8 mouse cellular contexts compared by ENCODE assay signal in genomic region chr12:56344771-56345314, GRCm38 (mm10). TPM values are rescaled to one million over a fixed set of nuclear protein-coding genes. Genes with fewer than 3 reads are reported as not detected.
DNase-seq lines count a peak whose midpoint lies in the region; ATAC-seq and TF ChIP-seq lines count a peak whose summit lies in the region.

No protein-coding gene starts in this region.

- intact Hi-C loops in heart, adult 2 months (cut with DNase I), result no loop called here

- no peak for TF ChIP-seq CTCF in heart, adult 2 months (IDR thresholded peaks at IDR 0.05)
- no peak for TF ChIP-seq CTCF in CH12.LX (conservative IDR thresholded peaks at IDR 0.05 in 1 of 2, IDR thresholded peaks at IDR 0.05 in 1 of 2; ENCODE audit: low read depth in 2 of 2, low read length in 2 of 2)

- no peak for TF ChIP-seq POLR2A in heart, adult 2 months (IDR thresholded peaks at IDR 0.05; ENCODE audit: insufficient read depth, low read depth, low read length)
- TF ChIP-seq POLR2A in CH12.LX (IDR thresholded peaks at IDR 0.05; ENCODE audit: low read depth, low read length), result no peak

- DNase-seq in heart, adult 2 months, result no peak
- DNase-seq in heart, postnatal 4 days, result no peak
- DNase-seq in CH12.LX (ENCODE audit: extremely low read depth), result peak; percentile 10
- DNase-seq in adrenal gland, postnatal 36 days, result no peak
- no peak for DNase-seq in thymus, postnatal 10 days (ENCODE audit: low spot score in 2 of 2)

- no peaks in the 10 kb centered on the region for H3K9me3 ChIP-seq in CH12.LX (replicated peaks; ENCODE audit: low read length)
- H3K9me3 ChIP-seq in forebrain, embryonic 13.5 days (replicated peaks), result no peaks in the 10 kb centered on the region
- no peaks in the 10 kb centered on the region for H3K9me3 ChIP-seq in liver, embryonic 16.5 days (replicated peaks; ENCODE audit: control insufficient read depth, low read length)

- no peaks in the 10 kb centered on the region for H3K27me3 ChIP-seq in heart, adult 2 months (ENCODE audit: control insufficient read depth, insufficient read depth, low read length)
- H3K27me3 ChIP-seq in CH12.LX (replicated peaks), result no peaks in the 10 kb centered on the region
- H3K27me3 ChIP-seq in forebrain, embryonic 13.5 days, result no peaks in the 10 kb centered on the region
- H3K27me3 ChIP-seq in liver, embryonic 16.5 days (ENCODE audit: control insufficient read depth, insufficient read depth, low read depth, low read length), result no peaks in the 10 kb centered on the region

- ATAC-seq in forebrain, embryonic 13.5 days, result no peak
- no peak for ATAC-seq in liver, embryonic 16.5 days (ENCODE audit: low read depth)
- ATAC-seq in inflammation-experienced regulatory T-cells, adult 6 months, result no peak

- peak overlapping the region; percentile 63; the same call in 1 of the 2 replicates for H3K27ac ChIP-seq in heart, adult 2 months
- no peak overlapping the region for H3K27ac ChIP-seq in CH12.LX (ENCODE audit: insufficient read depth, low read depth)
- H3K27ac ChIP-seq in forebrain, embryonic 13.5 days, result peak overlapping the region; percentile 55; the same call in 1 of the 2 replicates
- H3K27ac ChIP-seq in liver, embryonic 16.5 days (ENCODE audit: low read length), result peak overlapping the region; percentile 51; the same call in 1 of the 2 replicates

- peak overlapping the region; percentile 91 for H3K9ac ChIP-seq in heart, adult 2 months (ENCODE audit: low read depth, low read length)
- H3K9ac ChIP-seq in CH12.LX (ENCODE audit: insufficient read depth, low read depth), result peak overlapping the region; percentile 89
- H3K9ac ChIP-seq in forebrain, embryonic 13.5 days, result peak overlapping the region; percentile 73
- peak overlapping the region; percentile 81 for H3K9ac ChIP-seq in liver, embryonic 16.5 days (ENCODE audit: low read depth, low read length)

- 0 out of 2 replicates have a peak, but pooled peaks cover 2% of the 10 kb centered on the region for H3K79me2 ChIP-seq in heart, adult 2 months (replicated peaks; ENCODE audit: control insufficient read depth, insufficient read depth, low read length)
- H3K79me2 ChIP-seq in CH12.LX (replicated peaks; ENCODE audit: control insufficient read depth, extremely low read depth, insufficient read depth, poor library complexity, severe bottlenecking), result peaks cover 17% of the 10 kb centered on the region

- TF ChIP-seq EP300 in heart, adult 2 months (IDR thresholded peaks at IDR 0.05; ENCODE audit: insufficient read depth, low read depth, low read length), result no peak
- TF ChIP-seq EP300 in CH12.LX (IDR thresholded peaks at IDR 0.05; ENCODE audit: low read length), result no peak

- peak overlapping the region; percentile 79 for H3K4me3 ChIP-seq in heart, adult 2 months
- peak overlapping the region; percentile 82 to 91 (median 87) for H3K4me3 ChIP-seq in CH12.LX (replicated peaks in 1 of 3; ENCODE audit: low read depth in 2 of 3, low read length in 2 of 3, poor library complexity in 1 of 3)
- H3K4me3 ChIP-seq in forebrain, embryonic 13.5 days, result peak overlapping the region; percentile 65
- H3K4me3 ChIP-seq in liver, embryonic 16.5 days (ENCODE audit: low read depth, low read length), result peak overlapping the region; percentile 74

- dilution Hi-C loops in CH12.LX (cut with MboI; ENCODE audit: extremely low pct_ligation_motif_present, extremely low pct_unique_long_range_greater_than_20kb, low sequenced_read_pairs), result no loop called here

- H3K4me2 ChIP-seq in CH12.LX (ENCODE audit: insufficient read depth, low read depth, poor library complexity, severe bottlenecking), result peak overlapping the region; percentile 61; the same call in 1 of the 2 replicates
- H3K4me2 ChIP-seq in forebrain, embryonic 13.5 days, result peak overlapping the region; percentile 61
- H3K4me2 ChIP-seq in liver, embryonic 16.5 days (ENCODE audit: low read depth, low read length), result peak overlapping the region; percentile 57

- H3K4me1 ChIP-seq in heart, adult 2 months (ENCODE audit: control insufficient read depth, insufficient read depth, low read length), result no peaks in the 10 kb centered on the region; the same call in 1 of the 2 replicates
- H3K4me1 ChIP-seq in CH12.LX (ENCODE audit: control insufficient read depth in 1 of 2, insufficient read depth in 2 of 2), result peaks cover 0 to 18% of the 10 kb centered on the region in 2 experiments; a peak in 1 of 4 replicates
- peaks cover 7% of the 10 kb centered on the region for H3K4me1 ChIP-seq in forebrain, embryonic 13.5 days
- H3K4me1 ChIP-seq in liver, embryonic 16.5 days (ENCODE audit: control insufficient read depth, low read depth, low read length), result no peaks in the 10 kb centered on the region

- no peaks in the 10 kb centered on the region; the same call in 1 of the 2 replicates for H3K36me3 ChIP-seq in heart, adult 2 months (ENCODE audit: control insufficient read depth, insufficient read depth, low read length)
- H3K36me3 ChIP-seq in CH12.LX (replicated peaks in 1 of 2; ENCODE audit: control insufficient read depth in 1 of 2, insufficient read depth in 1 of 2, low read length in 1 of 2), result peaks cover 3 to 15% of the 10 kb centered on the region in 2 experiments
- H3K36me3 ChIP-seq in forebrain, embryonic 13.5 days (ENCODE audit: poor library complexity, severe bottlenecking), result no peaks in the 10 kb centered on the region
- H3K36me3 ChIP-seq in liver, embryonic 16.5 days (ENCODE audit: control insufficient read depth, insufficient read depth), result no peaks in the 10 kb centered on the region

- no peak for TF ChIP-seq RAD21 in CH12.LX (IDR thresholded peaks at IDR 0.05; ENCODE audit: low read depth, low read length)

- 3% methylated on average over 5 of the region's 5 CpGs for WGBS in heart, adult 2 months
- 5% methylated on average over 5 of the region's 5 CpGs for WGBS in forebrain, embryonic 13.5 days
- 3% methylated on average over 5 of the region's 5 CpGs for WGBS in liver, embryonic 16.5 days (ENCODE audit: insufficient replicate concordance)

- in situ Hi-C loops in CH12.LX (cut with MboI; ENCODE audit: low pct_ligation_motif_present, low pct_unique_long_range_greater_than_20kb, low sequenced_read_pairs), result loop anchor here (10.0 kb wide), 1 partner anchor 60 kb away; no protein-coding TSS in a partner anchor

TF ChIP-seq in CH12.LX, 34 proteins besides CTCF, POLR2A, EP300 and RAD21:
- TF ChIP-seq ELF1 (IDR thresholded peaks at IDR 0.05; ENCODE audit: low read depth, low read length) (no peak), CHD1 (IDR thresholded peaks at IDR 0.05; ENCODE audit: low read depth, low read length) (peak; percentile 90), SIN3A (IDR thresholded peaks at IDR 0.05; ENCODE audit: low read length) (peak; percentile 44; the same call in 1 of the 2 replicates)

RNA-seq across cellular contexts. Expression of gene Mbip, which starts 0.9 kb away (rescaled TPM):
- 1 to 10 TPM; 5.0 to 7.7 TPM for total RNA-seq in heart, adult 2 months (2021)
- polyA plus RNA-seq in heart, adult 2 months (2012; rRNA removed), result 4.9 and 9.8 TPM in 2 replicates
- 10 to 100 TPM; 13.3 TPM for total RNA-seq in heart, postnatal 4 days (2021)
- total RNA-seq in CH12.LX (2012; rRNA removed) (27.6 and 28.3 TPM in 2 replicates), CH12.LX (2014; rRNA removed) (82.7 and 90.6 TPM in 2 replicates)
- 47.6 and 53.0 TPM in 2 replicates for polyA plus RNA-seq in CH12.LX (2012; ENCODE audit: insufficient read length, low read depth)
- polyA plus RNA-seq in forebrain, embryonic 13.5 days (2015; fragmentation: Nextera tagmentation; extraction: Ambion mirVana), result 58.5 and 65.7 TPM in 2 replicates
- polyA plus RNA-seq in liver, embryonic 16.5 days (2015; fragmentation: Nextera tagmentation; extraction: Ambion mirVana), result 8.2 and 9.3 TPM in 2 replicates
- 10 to 100 TPM; 32.3 to 40.8 (median 34.4) TPM for polyA plus RNA-seq in inflammation-experienced regulatory T-cells, adult 6 months (2017; shearing (Covaris generic))
- 10 to 100 TPM; 12.3 to 12.9 TPM for total RNA-seq in adrenal gland, postnatal 36 days (2021)
